Mouse (Mus musculus): Measurements from ENCODE around the gene F10.

The F10 gene

DNA sequence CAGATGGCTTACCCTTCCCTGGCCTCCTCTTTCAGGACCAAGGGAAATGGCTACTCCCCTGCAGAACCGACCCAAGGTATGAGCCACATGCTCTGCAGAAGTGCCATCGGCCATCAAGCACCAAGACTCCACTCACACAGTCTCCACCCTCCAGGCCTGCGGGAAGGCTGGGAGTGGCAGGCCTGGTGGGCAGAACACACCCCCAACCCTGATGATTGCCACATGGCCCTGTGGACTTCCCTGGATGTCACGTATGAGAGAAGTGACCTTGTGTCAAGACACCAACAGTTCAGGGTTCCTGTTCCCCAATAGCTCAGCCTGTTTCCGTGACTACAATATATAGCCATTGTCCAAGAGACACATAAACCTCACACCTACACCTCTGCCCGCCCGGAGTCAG lies at the start of gene F10:
F10 (plus strand) TSS at position 294 of the 400 bp plus-strand sequence.
- in situ Hi-C loops (cut with MseI, MboI) = no loop called here

DNA sequence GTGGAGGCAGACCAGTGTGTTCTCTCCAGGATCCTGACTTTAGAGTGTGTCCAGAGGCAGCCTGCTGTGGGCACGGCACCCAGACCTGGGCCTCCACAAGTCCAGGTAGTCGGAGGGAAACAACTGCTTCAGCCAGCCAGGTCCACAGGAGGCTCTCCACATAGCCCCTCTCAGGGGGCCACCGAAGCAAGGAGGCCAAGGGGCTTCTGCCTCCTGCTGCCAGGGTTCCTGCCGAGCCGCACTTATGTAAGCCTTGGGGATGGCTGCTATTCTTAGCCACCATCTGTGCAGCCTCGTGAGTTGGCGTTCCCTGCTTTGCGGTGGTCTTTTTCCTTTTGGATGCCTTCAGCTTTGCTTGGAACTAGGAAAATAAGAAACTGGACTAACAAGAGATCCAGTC lies 49.5 kb upstream of the F10 start:
- in situ Hi-C loops (cut with MseI, MboI) = loop anchor here in 1 of 2 experiments (25.0 kb wide), 1 partner anchor 250 kb away; no protein-coding TSS in a partner anchor

- in situ Hi-C loops (cut with MseI, MboI) = loop anchor here in 1 of 2 experiments (25.0 kb wide), 1 partner anchor 248 kb away; no protein-coding TSS in a partner anchor
Observed at GRCm38 (mm10) chr8:12988722-12989430, 48.2 kb upstream of the F10 start.

- in situ Hi-C loops (cut with MseI, MboI) = loop anchor here in 1 of 2 experiments (25.0 kb wide), 1 partner anchor 246 kb away; no protein-coding TSS in a partner anchor
Observed at GRCm38 (mm10) chr8:12991411-12991810, 45.7 kb upstream of the F10 start.

GRCm38 (mm10) chr8:12994468-12994867 lies 42.6 kb upstream of the F10 start:
- in situ Hi-C loops (cut with MseI, MboI) = loop anchor here in 1 of 2 experiments (25.0 kb wide), 1 partner anchor 243 kb away; no protein-coding TSS in a partner anchor

DNA sequence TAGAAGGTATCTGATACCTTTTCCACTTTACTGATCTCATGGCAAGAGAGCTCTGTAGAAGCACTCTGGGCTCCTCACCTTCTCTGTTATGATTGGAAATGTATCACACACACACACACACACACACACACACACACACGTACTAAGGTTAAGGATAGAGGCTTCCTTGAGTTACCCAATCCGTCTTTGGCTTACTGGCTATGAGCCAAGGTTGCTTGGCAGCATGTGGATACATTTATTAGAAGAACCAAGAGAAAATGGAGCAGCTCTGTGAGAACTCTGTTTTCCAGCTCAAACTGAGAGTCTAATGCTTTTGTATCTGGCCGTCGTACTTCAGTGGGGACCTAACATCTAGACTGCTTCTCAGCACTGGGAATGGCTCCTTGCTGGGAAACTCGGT lies 41.6 kb upstream of the F10 start:
- in situ Hi-C loops (cut with MseI, MboI) = loop anchor here in 1 of 2 experiments (25.0 kb wide), 1 partner anchor 242 kb away; no protein-coding TSS in a partner anchor

DNA sequence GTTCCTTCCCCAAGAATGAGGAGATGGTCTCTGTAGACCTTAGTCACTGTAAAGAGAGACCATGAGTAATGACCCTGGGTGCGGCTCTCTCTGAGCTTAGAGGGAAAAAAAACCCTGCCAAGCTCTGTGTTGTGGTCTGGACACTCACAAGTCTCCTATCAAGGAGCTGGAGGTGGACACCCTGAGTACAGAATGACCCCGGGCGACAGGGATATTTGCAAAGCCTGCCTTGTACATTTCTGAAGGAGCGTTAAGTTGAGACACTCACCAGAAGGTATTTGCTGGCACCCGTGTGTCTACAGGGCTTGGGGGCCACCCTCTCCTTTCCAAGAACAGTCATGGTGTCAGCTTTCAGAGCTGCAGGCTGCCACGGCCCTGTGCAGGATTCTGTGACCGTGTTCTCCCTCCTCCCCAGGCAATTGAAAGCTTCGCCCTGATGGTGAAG lies 40.3 kb upstream of the F10 start:
- in situ Hi-C loops (cut with MseI, MboI) = loop anchor here in 1 of 2 experiments (25.0 kb wide), 1 partner anchor 240 kb away; no protein-coding TSS in a partner anchor

DNA sequence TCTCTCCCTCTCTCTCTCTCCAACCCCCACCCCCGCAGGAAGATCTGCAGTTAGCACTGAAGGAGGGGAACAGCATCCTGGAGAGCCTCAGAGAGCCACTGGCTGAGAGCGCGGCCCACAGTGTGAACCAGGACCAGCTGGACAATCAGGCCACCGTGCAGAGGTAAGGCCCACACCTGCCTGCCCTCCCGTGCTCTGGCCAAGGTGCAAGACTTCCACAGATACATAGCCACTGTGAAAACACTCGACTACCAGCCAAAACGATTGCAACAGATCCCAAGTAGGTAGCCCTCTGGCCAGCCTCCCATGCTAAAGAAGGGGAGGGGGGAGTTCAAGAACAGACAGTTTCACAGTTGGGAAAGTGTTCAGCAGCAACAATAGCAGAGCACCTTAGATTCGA lies 38.8 kb upstream of the F10 start:
- in situ Hi-C loops (cut with MseI, MboI) = loop anchor here in 1 of 2 experiments (25.0 kb wide), 1 partner anchor 239 kb away; no protein-coding TSS in a partner anchor

GRCm38 (mm10) chr8:12999793-13000192 lies 37.3 kb upstream of the F10 start:
- in situ Hi-C loops (cut with MseI, MboI) = loop anchor here in 1 of 2 experiments (25.0 kb wide), 1 partner anchor 238 kb away; no protein-coding TSS in a partner anchor

- in situ Hi-C loops (cut with MseI, MboI) = no loop called here
Observed at GRCm38 (mm10) chr8:13007458-13007857, 29.6 kb upstream of the F10 start.

- in situ Hi-C loops (cut with MseI, MboI) = no loop called here
Observed at GRCm38 (mm10) chr8:13010313-13010712, 26.8 kb upstream of the F10 start.

GRCm38 (mm10) chr8:13019560-13019959 lies 17.5 kb upstream of the F10 start:
- in situ Hi-C loops (cut with MseI, MboI) = no loop called here

GRCm38 (mm10) chr8:13021830-13022229 lies 15.3 kb upstream of the F10 start:
- in situ Hi-C loops (cut with MseI, MboI) = no loop called here

- in situ Hi-C loops (cut with MseI, MboI) = no loop called here
Observed at GRCm38 (mm10) chr8:13025487-13026224, 11.5 kb upstream of the F10 start, which contains the start of gene F7. F7 (plus strand) TSS chr8:13026034.

- in situ Hi-C loops (cut with MseI, MboI) = no loop called here
Observed at GRCm38 (mm10) chr8:13027615-13028014, 9.5 kb upstream of the F10 start.

- in situ Hi-C loops (cut with MseI, MboI) = no loop called here
Observed at GRCm38 (mm10) chr8:13028482-13028881, 8.6 kb upstream of the F10 start.

DNA sequence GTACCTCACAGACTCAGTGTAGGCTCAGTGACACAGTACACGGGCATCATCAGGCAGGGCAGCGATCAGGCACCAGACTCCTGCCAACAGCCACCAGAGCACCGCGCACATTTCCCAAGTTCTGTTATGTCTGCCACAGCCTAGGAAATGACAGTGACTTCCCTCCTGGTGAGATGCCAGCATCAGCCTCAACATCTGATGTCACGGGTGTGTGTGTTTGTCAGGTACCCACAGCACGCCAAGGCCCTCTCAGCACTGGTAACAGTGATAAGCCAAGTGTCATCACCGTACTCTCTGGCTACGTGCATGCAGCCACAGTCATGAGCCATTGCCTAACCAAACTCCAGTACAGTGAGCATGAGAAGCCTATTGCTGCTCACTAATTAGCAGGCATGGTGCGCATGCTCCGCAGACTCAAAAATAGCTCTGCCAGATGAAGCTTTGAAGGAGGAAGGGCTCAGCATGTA lies 729 bp upstream of the F10 start:
- in situ Hi-C loops (cut with MseI, MboI) = no loop called here

GRCm38 (mm10) chr8:13037569-13037968 lies 461 bp downstream of the F10 start:
- in situ Hi-C loops (cut with MseI, MboI) = no loop called here

DNA sequence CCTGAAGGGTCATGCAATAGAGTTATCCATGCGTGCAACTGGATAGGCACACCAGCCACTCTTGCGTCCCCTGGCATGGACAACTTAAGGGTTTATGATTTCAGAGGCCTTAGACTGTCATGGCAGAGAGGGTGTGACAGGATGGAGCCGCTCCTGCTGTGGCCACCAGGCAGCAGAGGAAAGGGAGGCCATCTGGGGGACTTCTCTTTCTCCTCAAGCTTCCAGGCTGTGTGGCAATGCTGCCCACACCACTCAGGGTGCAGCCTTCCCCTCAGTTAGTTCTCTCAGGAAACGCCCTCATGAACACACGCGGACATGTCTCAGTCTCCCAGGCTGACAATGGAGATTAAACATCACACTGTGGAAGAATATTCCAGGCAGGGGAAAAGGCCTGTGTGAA lies 1.9 kb downstream of the F10 start:
- in situ Hi-C loops (cut with MseI, MboI) = no loop called here

DNA sequence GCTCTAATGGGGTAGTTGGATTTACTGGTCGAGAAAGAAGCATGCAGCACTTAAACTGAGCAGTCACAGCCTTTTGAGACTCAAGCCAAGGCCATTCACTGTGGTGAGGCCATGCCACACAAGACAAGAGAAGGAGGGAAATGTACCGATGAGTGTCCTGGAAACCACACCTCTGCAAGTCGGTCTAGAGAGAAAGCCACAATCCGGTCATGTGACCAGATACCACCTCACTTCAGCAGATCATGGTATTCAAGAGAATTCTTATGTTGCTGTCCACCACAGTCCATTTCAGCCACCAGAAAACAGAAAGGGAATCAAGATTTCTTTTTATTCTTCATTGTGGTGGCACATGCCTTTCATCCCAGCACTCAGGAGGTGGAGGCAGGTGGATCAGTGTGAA lies 4.4 kb downstream of the F10 start:
- in situ Hi-C loops (cut with MseI, MboI) = no loop called here

GRCm38 (mm10) chr8:13047652-13048051 lies 10.5 kb downstream of the F10 start:
- in situ Hi-C loops (cut with MseI, MboI) = no loop called here

DNA sequence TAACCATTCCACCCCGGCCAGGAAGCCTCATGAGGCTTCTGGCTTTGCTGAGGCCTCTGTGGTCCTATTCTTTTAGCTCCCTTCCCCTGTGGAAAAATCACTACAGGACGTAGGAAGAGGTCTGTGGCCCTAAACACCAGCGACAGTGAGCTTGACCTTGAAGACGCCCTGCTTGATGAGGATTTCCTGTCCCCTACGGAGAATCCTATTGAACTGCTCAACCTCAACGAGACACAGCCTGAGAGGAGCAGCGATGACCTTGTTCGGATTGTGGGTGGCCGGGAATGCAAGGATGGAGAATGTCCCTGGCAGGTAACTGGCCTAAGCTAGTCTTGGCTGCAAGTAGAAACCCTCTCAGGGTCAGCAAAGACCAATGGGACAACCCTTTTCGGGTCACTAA lies 13.4 kb downstream of the F10 start:
- in situ Hi-C loops (cut with MseI, MboI) = no loop called here
